Mouse (Mus musculus) heart, postnatal 0 days (tissue): Measurements from ENCODE around the gene Arid3a.

ENCODE experiments used
- CTCF ChIP-seq: IDR thresholded peaks from 2 replicates; pipeline ENCODE4 v1.5.1; 2016; ENCODE audit warnings: antibody characterized with exemption, control low read depth, low read depth
- EP300 ChIP-seq: IDR thresholded peaks from 2 replicates; pipeline ENCODE4 v1.6.1; 2016; ENCODE audit warnings: antibody characterized with exemption, low read depth

GRCm38 (mm10) chr10:79936284-79936910 lies 9.6 kb downstream of the Arid3a start:
- TF ChIP-seq CTCF (no peak), EP300 (no peak)
